Mouse (Mus musculus) kidney, embryonic 16.5 days (tissue): Measurements from ENCODE around the gene Nav2. TPM values are rescaled to one million over a fixed set of nuclear protein-coding genes. Genes with fewer than 3 reads are reported as not detected.

ENCODE experiments used
- ATAC-seq: fragments of 200-750 bp; cut with Nextera tagmentation; 2 replicates; pipeline ENCODE4 v1.8.0; 2017; ENCODE audit warnings: moderate TSS enrichment; ENCODE audit not compliant: low FRiP score, low TSS enrichment
- H3K27ac ChIP-seq: fragments of 300-500 bp; sonication (generic); 2 replicates; pipeline ENCODE4 v1.5.1; 2014; ENCODE audit warnings: low read length
- H3K27me3 ChIP-seq: fragments of 300-500 bp; sonication (generic); 2 replicates; pipeline ENCODE4 v1.6.1; 2014; ENCODE audit warnings: low read length, control low read depth, mixed read lengths; ENCODE audit not compliant: insufficient read depth
- H3K36me3 ChIP-seq: fragments of 300-500 bp; sonication (generic); 2 replicates; pipeline ENCODE4 v1.6.1; 2014; ENCODE audit warnings: low read length, control low read depth, mixed read lengths; ENCODE audit not compliant: insufficient read depth
- H3K4me1 ChIP-seq: fragments of 300-500 bp; sonication (generic); 2 replicates; pipeline ENCODE4 v1.6.1; 2014; ENCODE audit warnings: low read length, control low read depth, mixed read lengths; ENCODE audit not compliant: insufficient read depth
- H3K4me2 ChIP-seq: fragments of 300-500 bp; sonication (generic); replicated peaks from 2 replicates; pipeline ENCODE4 v1.6.1; 2014; ENCODE audit warnings: low read depth, low read length
- H3K4me3 ChIP-seq: fragments of 300-500 bp; sonication (generic); 2 replicates; pipeline ENCODE4 v1.5.1; 2014; ENCODE audit warnings: mild to moderate bottlenecking, low read length
- H3K9ac ChIP-seq: fragments of 300-500 bp; sonication (generic); replicated peaks from 2 replicates; pipeline ENCODE4 v1.6.1; 2014; ENCODE audit warnings: low read length
- H3K9me3 ChIP-seq: fragments of 300-500 bp; sonication (generic); 2 replicates; pipeline ENCODE4 v1.6.1; 2016; ENCODE audit warnings: low read length, control low read depth
- WGBS: fragments of 180-500 bp; shearing (Covaris S2); extraction: QIAGEN DNeasy Blood & Tissue Kit; methylation state at CpG from one replicate; pipeline ENCODE4 v1.1.7; 2014; 5-methylcytosine and 5-hydroxymethylcytosine counted together
- polyA plus RNA-seq: library from polyadenylated mRNA; unstranded; fragments of >200 nt; fragmentation: Nextera tagmentation; extraction: Ambion mirVana; gene quantifications from 2 replicates; pipeline ENCODE4 v1.2.1, GENCODE M21; 2015

Gene Nav2
- polyA plus RNA-seq, 1 experiment from 2014 or later, result 22.6 TPM

DNA sequence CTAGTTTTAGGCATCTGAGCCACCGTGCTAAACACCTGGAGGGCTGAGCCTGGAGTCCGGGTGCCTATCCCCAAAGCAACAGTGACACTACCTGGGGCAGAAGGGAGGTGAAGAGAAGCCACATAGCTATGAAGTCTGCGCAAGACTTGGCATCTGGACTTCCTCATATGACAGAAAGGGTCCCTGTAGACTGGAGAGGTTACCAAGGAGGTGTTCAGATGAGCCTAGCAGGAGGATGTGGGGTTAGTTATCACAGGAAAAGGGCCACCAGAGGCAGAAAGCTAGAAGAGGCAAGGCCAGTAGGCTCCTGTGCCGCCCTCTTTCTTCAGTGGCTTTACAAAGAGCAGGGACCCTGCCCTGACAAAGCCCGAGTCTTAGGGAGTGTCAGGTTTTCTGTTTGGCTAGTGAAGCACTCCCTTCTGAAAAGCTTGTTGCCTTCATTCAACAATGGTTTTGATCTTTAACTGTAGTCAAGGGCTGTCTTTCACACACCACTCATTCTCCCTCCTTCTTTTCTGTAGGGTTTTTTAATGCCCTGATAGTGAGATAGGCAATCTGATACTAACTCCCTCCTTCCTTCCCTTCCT, 417.7 kb downstream of the Nav2 start:
- peaks cover 14% of the 10 kb centered on the region for H3K4me1 ChIP-seq
- WGBS, result 55% methylated on average over 5 of the region's 5 CpGs
- peak overlapping the region; percentile 74 for H3K27ac ChIP-seq
- no peak overlapping the region for H3K4me3 ChIP-seq
- H3K9me3 ChIP-seq, result no peaks in the 10 kb centered on the region
- ATAC-seq, result peak; percentile 56; the same call in 1 of the 2 replicates
- H3K4me2 ChIP-seq, result no peak overlapping the region
- no peak overlapping the region for H3K9ac ChIP-seq
- H3K36me3 ChIP-seq, result no peaks in the 10 kb centered on the region
- H3K27me3 ChIP-seq, result no peaks in the 10 kb centered on the region

DNA sequence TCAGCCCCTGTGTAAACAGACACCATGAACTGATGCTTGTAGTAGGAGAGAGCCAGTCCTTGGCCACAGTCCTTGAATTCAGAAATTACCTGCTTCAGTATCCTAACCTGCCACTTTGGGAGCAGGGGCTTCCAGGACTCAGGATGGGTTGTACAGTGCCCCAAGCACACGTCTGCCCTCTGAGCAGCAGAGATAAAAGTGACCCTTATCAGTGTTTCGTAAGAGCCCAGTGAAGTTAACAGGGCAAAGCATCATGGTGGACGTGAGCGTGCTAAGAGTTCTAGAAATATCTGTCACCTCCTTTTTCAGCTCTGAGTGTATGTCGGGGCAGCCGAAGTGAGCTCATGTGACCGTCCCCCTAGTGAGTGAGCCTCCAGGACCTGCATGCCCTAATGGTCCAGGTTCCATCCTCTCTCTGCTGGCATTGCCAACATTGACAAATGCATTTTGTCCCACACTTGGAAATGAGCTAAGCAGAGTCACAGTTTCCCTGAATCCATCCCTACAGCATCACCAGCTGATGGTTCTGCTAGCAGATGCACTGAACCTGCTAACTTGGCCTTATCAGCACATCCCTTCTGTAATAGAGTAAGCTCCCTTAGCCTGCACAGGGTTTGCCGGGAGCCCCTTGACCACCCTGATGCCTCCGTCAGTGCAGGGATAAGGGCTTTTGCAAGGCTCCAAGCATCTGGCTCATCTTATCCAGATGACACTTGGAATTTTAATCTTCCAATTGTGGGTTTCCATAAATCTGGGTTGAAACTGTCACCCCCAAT, 418.6 kb downstream of the Nav2 start:
- Histone ChIP-seq H3K4me3 (no peak overlapping the region), H3K9me3 (no peaks in the 10 kb centered on the region)

DNA sequence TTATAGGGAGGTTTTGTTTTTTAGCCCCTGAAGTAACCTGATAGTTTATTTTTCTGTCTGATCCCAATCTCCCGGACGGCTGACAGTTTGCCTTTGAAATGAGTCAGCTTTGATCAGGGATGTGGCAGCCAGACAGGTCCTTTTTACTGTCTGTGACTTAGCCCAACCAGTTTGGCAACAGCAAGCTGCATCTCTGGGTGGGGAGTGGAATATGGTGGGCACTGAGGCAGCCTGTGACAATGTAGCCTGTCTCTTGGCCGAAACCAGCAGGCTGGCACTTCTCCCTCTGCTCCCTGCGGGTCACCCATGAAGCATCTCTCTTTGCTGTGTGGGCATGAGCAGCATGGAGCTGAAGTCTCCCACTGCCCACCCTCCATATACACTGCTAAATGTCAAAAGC, 421.7 kb downstream of the Nav2 start:
- H3K9me3 ChIP-seq, result no peaks in the 10 kb centered on the region
- H3K4me2 ChIP-seq, result no peak overlapping the region
- H3K4me3 ChIP-seq, result no peak overlapping the region
- ATAC-seq, result no peak
- peaks cover 17% of the 10 kb centered on the region for H3K4me1 ChIP-seq
- H3K9ac ChIP-seq, result no peak overlapping the region
- 35% methylated on average over 4 of the region's 4 CpGs for WGBS
- no peaks in the 10 kb centered on the region for H3K27me3 ChIP-seq
- H3K27ac ChIP-seq, result no peak overlapping the region
- H3K36me3 ChIP-seq, result no peaks in the 10 kb centered on the region

More for the DNA sequence above, 418.6 kb downstream of the Nav2 start:
- Histone ChIP-seq H3K27ac (no peak overlapping the region), H3K4me1 (peaks cover 16% of the 10 kb centered on the region), H3K9ac (no peak overlapping the region), H3K27me3 (no peaks in the 10 kb centered on the region), H3K4me2 (no peak overlapping the region), H3K36me3 (no peaks in the 10 kb centered on the region)
- WGBS, result 83% methylated on average over 9 of the region's 9 CpGs
- ATAC-seq, result no peak

DNA sequence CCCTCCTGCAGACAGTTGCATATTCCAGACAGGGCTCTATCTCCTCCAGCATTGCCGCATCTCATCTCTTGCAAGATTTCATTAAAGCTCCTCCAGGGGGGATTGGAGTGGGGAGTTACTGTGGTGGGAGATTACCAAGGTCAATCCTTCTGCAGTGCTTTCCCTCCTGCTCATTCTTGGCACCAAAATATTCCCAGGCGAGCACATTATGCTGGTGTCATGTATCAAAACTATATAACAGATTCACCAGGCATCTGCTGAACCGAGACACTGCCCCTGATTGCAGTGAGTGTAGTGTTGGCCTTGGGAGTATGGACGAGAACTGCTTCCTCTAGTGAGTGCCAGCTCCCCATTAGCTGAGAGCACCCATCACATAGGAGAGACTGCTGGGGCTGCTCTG, 423.4 kb downstream of the Nav2 start:
- ATAC-seq, result no peak
- Histone ChIP-seq H3K36me3 (no peaks in the 10 kb centered on the region), H3K27ac (no peak overlapping the region), H3K9me3 (no peaks in the 10 kb centered on the region), H3K27me3 (no peaks in the 10 kb centered on the region), H3K9ac (no peak overlapping the region), H3K4me1 (0 out of 2 replicates have a peak, but pooled peaks cover 6% of the 10 kb centered on the region), H3K4me3 (no peak overlapping the region), H3K4me2 (no peak overlapping the region)
- WGBS, result 52% methylated on average over 4 of the region's 4 CpGs

DNA sequence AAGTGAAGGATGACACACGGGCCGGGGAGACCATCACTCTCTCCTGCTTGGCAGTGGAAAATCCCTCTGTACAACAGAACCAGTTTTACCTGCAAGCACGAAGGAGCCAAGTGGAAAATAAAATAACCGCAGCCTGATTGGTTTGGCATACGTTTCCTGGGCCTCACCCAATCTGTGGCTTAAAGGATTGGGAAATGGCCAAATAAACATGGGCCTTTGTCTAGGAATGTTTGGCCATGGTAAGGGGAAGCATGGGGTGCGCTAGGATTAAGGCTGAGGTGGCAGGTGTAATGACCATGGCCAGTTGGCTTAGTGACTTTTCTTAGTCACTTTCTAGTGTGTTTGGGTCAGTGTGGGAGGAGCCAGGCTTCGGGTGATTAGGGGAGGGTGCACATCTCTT, 424.1 kb downstream of the Nav2 start:
- no peaks in the 10 kb centered on the region for H3K27me3 ChIP-seq
- H3K9ac ChIP-seq, result no peak overlapping the region
- H3K4me1 ChIP-seq, result 0 out of 2 replicates have a peak, but pooled peaks cover 6% of the 10 kb centered on the region
- no peak overlapping the region for H3K4me3 ChIP-seq
- H3K4me2 ChIP-seq, result no peak overlapping the region
- ATAC-seq, result no peak
- H3K27ac ChIP-seq, result no peak overlapping the region
- H3K9me3 ChIP-seq, result no peaks in the 10 kb centered on the region
- 68% methylated on average over 7 of the region's 7 CpGs for WGBS
- no peaks in the 10 kb centered on the region for H3K36me3 ChIP-seq

DNA sequence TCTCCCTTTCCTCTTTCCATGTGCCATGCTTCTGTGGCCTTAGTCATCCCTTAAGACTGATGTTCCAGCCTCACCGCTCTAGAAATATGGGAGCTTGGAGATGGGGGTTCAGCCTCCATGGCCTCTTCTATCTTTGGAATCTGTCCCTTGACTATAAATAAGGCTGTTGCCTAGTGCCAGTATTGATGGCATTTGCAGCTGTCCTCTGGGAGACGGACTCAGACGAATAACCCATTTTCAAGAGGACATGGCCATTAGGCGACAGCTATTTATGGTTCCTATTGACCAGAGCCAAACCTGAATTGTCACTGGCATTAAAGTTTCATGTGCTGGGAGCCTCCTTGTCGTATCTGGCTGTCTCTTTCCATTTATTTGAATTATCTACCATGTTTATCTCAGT, 425.6 kb downstream of the Nav2 start:
- 53% methylated on average over 5 of the region's 5 CpGs for WGBS
- Histone ChIP-seq H3K27ac (no peak overlapping the region), H3K4me1 (0 out of 2 replicates have a peak, but pooled peaks cover 6% of the 10 kb centered on the region), H3K27me3 (no peaks in the 10 kb centered on the region), H3K4me2 (no peak overlapping the region), H3K36me3 (no peaks in the 10 kb centered on the region), H3K9ac (no peak overlapping the region), H3K9me3 (no peaks in the 10 kb centered on the region), H3K4me3 (no peak overlapping the region)
- no peak for ATAC-seq

DNA sequence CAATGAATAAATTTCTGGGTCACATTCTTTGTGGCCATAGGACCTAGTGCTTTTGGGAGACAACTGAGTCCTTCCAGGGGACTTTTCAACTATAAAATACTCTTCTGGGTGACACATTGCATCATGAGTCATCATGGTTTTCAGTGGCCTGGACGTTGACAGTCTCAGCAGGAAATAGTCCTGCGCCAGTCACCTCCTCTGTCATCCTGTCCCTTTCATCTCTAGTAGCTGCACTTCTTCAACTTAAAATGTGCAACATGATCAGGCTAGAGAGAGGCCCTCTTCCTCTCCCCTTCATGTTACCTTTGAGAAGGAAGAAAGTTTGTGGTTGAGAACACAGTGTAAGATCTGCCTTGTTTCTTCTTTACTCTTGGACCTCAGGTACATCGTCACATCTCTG, 426.5 kb downstream of the Nav2 start:
- H3K27ac ChIP-seq, result no peak overlapping the region
- H3K4me2 ChIP-seq, result no peak overlapping the region
- H3K36me3 ChIP-seq, result no peaks in the 10 kb centered on the region
- no peak for ATAC-seq
- no peaks in the 10 kb centered on the region for H3K27me3 ChIP-seq
- 47% methylated on average over 3 of the region's 3 CpGs for WGBS
- no peaks in the 10 kb centered on the region for H3K9me3 ChIP-seq
- no peak overlapping the region for H3K9ac ChIP-seq
- H3K4me3 ChIP-seq, result no peak overlapping the region
- 0 out of 2 replicates have a peak, but pooled peaks cover 6% of the 10 kb centered on the region for H3K4me1 ChIP-seq

DNA sequence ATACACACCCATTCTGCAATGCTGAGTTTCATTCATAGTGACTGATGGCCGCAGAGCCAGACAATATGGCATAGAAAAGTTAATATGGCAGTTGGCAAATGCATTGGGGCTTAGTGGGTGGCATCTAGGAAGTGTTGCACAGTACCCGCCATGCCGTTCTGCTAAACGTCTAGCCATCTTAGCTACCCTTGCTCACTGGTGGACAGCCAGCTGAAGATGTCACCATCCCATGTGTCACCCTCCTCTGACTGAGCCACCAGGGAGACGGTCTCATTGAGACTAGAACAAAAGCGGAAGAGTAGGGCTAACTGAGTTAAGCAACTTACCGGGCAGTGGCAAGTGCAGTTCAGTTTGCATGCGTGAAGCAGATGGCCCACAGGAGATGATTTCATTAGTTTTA, 428.2 kb downstream of the Nav2 start:
- 86% methylated on average over 8 of the region's 8 CpGs for WGBS
- Histone ChIP-seq H3K36me3 (no peaks in the 10 kb centered on the region), H3K4me2 (no peak overlapping the region), H3K27ac (no peak overlapping the region), H3K4me3 (no peak overlapping the region), H3K9ac (no peak overlapping the region), H3K27me3 (no peaks in the 10 kb centered on the region), H3K4me1 (peaks cover 6% of the 10 kb centered on the region; the same call in 1 of the 2 replicates), H3K9me3 (no peaks in the 10 kb centered on the region)
- no peak for ATAC-seq

DNA sequence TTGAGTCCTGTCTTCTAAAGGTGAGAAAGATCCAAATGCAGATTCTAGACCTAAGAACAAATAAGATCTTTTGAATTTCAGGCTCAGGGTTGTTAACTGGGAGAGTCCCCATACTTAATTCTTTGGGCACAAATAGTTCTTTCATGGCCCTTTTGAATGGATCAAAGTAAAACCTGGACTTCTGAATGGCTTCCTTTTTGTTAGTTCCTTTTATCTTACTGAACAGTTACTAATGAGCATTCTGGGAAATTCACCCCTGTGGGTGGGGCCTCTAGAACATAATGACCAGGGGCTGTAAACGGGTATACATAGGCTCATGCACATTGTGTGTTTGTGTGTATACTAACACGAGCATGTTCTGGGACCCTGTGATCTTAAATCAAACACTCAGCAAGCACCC, 429.2 kb downstream of the Nav2 start:
- Histone ChIP-seq H3K36me3 (no peaks in the 10 kb centered on the region), H3K4me3 (no peak overlapping the region), H3K9me3 (no peaks in the 10 kb centered on the region), H3K4me2 (no peak overlapping the region), H3K27me3 (no peaks in the 10 kb centered on the region), H3K9ac (no peak overlapping the region), H3K27ac (no peak overlapping the region), H3K4me1 (peaks cover 10% of the 10 kb centered on the region)
- 10% methylated on average over 2 of the region's 2 CpGs for WGBS
- no peak for ATAC-seq

DNA sequence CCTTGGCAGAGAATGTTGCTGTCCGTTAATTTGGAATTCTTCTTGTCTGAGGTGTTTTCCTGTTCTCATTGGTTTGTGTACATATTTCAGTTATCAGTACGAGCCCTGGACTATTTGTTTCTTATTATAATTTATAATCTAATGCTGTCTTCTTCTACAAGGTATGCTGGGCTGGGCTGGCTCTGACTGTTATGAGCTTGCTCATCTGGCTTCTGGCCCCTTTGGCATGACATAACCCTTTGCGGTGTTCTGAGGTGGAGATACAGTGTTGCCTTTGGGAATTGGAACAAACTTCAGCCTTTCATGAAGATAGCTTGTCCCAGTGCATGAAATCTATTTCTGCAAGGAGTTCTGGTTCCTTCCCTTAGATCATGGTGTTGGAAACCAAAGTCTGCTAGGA, 431.4 kb downstream of the Nav2 start:
- Histone ChIP-seq H3K27ac (no peak overlapping the region), H3K36me3 (no peaks in the 10 kb centered on the region), H3K4me2 (no peak overlapping the region), H3K9me3 (no peaks in the 10 kb centered on the region), H3K9ac (no peak overlapping the region), H3K27me3 (no peaks in the 10 kb centered on the region), H3K4me1 (peaks cover 22% of the 10 kb centered on the region), H3K4me3 (no peak overlapping the region)
- WGBS, result 80% methylated on average over 3 of the region's 3 CpGs
- no peak for ATAC-seq
